Mouse (Mus musculus): ENCODE measurements around the gene Crip2. TPM values are rescaled to one million over a fixed set of nuclear protein-coding genes. Genes with fewer than 3 reads are reported as not detected.

Gene Crip2
- polyA plus RNA-seq, 1 experiment from 2014 or later, result 125 TPM

GRCm38 (mm10) chr12:113107431-113108124, 32.5 kb upstream of the Crip2 start:
- no peak overlapping the region for H3K4me2 ChIP-seq
- ATAC-seq (ENCODE audit: insufficient read depth, low FRiP score, low read depth), result peak; percentile 78
- H3K36me3 ChIP-seq, result 0 out of 2 replicates have a peak, but pooled peaks cover 5% of the 10 kb centered on the region
- no peak overlapping the region for H3K9ac ChIP-seq
- WGBS, result 65% methylated on average over 4 of the region's 4 CpGs
- H3K4me3 ChIP-seq (replicated peaks), result no peak overlapping the region
- H3K9me3 ChIP-seq, result no peaks in the 10 kb centered on the region
- H3K27me3 ChIP-seq (replicated peaks), result no peaks in the 10 kb centered on the region
- no peak overlapping the region for H3K27ac ChIP-seq
- H3K4me1 ChIP-seq, result peaks cover 19% of the 10 kb centered on the region

- peaks cover 11% of the 10 kb centered on the region; the same call in 1 of the 2 replicates for H3K4me1 ChIP-seq
- H3K4me3 ChIP-seq (replicated peaks), result no peak overlapping the region
- no peak overlapping the region for H3K4me2 ChIP-seq
- H3K27ac ChIP-seq, result no peak overlapping the region
- no peaks in the 10 kb centered on the region for H3K27me3 ChIP-seq (replicated peaks)
- no peak for ATAC-seq (ENCODE audit: insufficient read depth, low FRiP score, low read depth)
- H3K36me3 ChIP-seq, result 0 out of 2 replicates have a peak, but pooled peaks cover 5% of the 10 kb centered on the region
- no peaks in the 10 kb centered on the region for H3K9me3 ChIP-seq
- H3K9ac ChIP-seq, result no peak overlapping the region
- 86% methylated on average over 17 of the region's 17 CpGs for WGBS
Observed at GRCm38 (mm10) chr12:113108528-113109283, 31.3 kb upstream of the Crip2 start.

GRCm38 (mm10) chr12:113109801-113110200, 30.2 kb upstream of the Crip2 start:
- no peak for ATAC-seq (ENCODE audit: insufficient read depth, low FRiP score, low read depth)
- Histone ChIP-seq H3K36me3 (0 out of 2 replicates have a peak, but pooled peaks cover 5% of the 10 kb centered on the region), H3K27ac (no peak overlapping the region), H3K4me3 (replicated peaks) (no peak overlapping the region), H3K4me1 (peaks cover 5% of the 10 kb centered on the region; the same call in 1 of the 2 replicates), H3K9me3 (no peaks in the 10 kb centered on the region), H3K4me2 (no peak overlapping the region), H3K27me3 (replicated peaks) (no peaks in the 10 kb centered on the region), H3K9ac (no peak overlapping the region)
- 84% methylated on average over 10 of the region's 10 CpGs for WGBS

- ATAC-seq (ENCODE audit: insufficient read depth, low FRiP score, low read depth), result no peak
Observed at GRCm38 (mm10) chr12:113114141-113114540, 25.9 kb upstream of the Crip2 start.

GRCm38 (mm10) chr12:113114856-113115538, 25.0 kb upstream of the Crip2 start:
- no peak for ATAC-seq (ENCODE audit: insufficient read depth, low FRiP score, low read depth)
- no peaks in the 10 kb centered on the region for H3K27me3 ChIP-seq (replicated peaks)

More at GRCm38 (mm10) chr12:113114141-113114540, 25.9 kb upstream of the Crip2 start:
- Histone ChIP-seq H3K36me3 (peaks cover 19% of the 10 kb centered on the region), H3K4me3 (replicated peaks) (no peak overlapping the region), H3K4me2 (no peak overlapping the region), H3K27ac (no peak overlapping the region), H3K27me3 (replicated peaks) (no peaks in the 10 kb centered on the region), H3K9ac (no peak overlapping the region), H3K4me1 (no peaks in the 10 kb centered on the region), H3K9me3 (no peaks in the 10 kb centered on the region)
- 79% methylated on average over 4 of the region's 4 CpGs for WGBS

GRCm38 (mm10) chr12:113119516-113120410, 20.3 kb upstream of the Crip2 start:
- whole genome bisulfite sequencing, result 84% methylated on average over 20 of the region's 20 CpGs
- peak; percentile 37; the same call in 1 of the 2 replicates for ATAC-seq (ENCODE audit: insufficient read depth, low FRiP score, low read depth)
- Histone ChIP-seq H3K4me3 (replicated peaks) (no peak overlapping the region), H3K4me1 (no peaks in the 10 kb centered on the region), H3K27me3 (replicated peaks) (no peaks in the 10 kb centered on the region), H3K9me3 (no peaks in the 10 kb centered on the region), H3K36me3 (peaks cover 48% of the 10 kb centered on the region), H3K9ac (no peak overlapping the region), H3K27ac (no peak overlapping the region), H3K4me2 (no peak overlapping the region)

More at GRCm38 (mm10) chr12:113114856-113115538, 25.0 kb upstream of the Crip2 start:
- H3K9ac ChIP-seq, result no peak overlapping the region
- peaks cover 20% of the 10 kb centered on the region for H3K36me3 ChIP-seq
- H3K4me3 ChIP-seq (replicated peaks), result no peak overlapping the region
- no peaks in the 10 kb centered on the region for H3K4me1 ChIP-seq
- no peaks in the 10 kb centered on the region for H3K9me3 ChIP-seq
- H3K27ac ChIP-seq, result no peak overlapping the region
- WGBS, result 70% methylated on average over 16 of the region's 16 CpGs
- H3K4me2 ChIP-seq, result no peak overlapping the region

GRCm38 (mm10) chr12:113124726-113125125, 15.3 kb upstream of the Crip2 start:
- ATAC-seq (ENCODE audit: insufficient read depth, low FRiP score, low read depth), result no peak
- Histone ChIP-seq H3K4me1 (no peaks in the 10 kb centered on the region), H3K36me3 (peaks cover 73% of the 10 kb centered on the region), H3K4me3 (replicated peaks) (no peak overlapping the region), H3K27ac (no peak overlapping the region), H3K9ac (no peak overlapping the region), H3K9me3 (no peaks in the 10 kb centered on the region), H3K4me2 (no peak overlapping the region), H3K27me3 (replicated peaks) (no peaks in the 10 kb centered on the region)
- 78% methylated on average over 6 of the region's 6 CpGs for WGBS

GRCm38 (mm10) chr12:113130732-113131131, 9.3 kb upstream of the Crip2 start:
- Histone ChIP-seq H3K27ac (no peak overlapping the region), H3K36me3 (peaks cover 93% of the 10 kb centered on the region), H3K9ac (no peak overlapping the region), H3K27me3 (replicated peaks) (no peaks in the 10 kb centered on the region), H3K4me2 (no peak overlapping the region), H3K9me3 (no peaks in the 10 kb centered on the region), H3K4me3 (replicated peaks) (no peak overlapping the region), H3K4me1 (0 out of 2 replicates have a peak, but pooled peaks cover 17% of the 10 kb centered on the region)
- ATAC-seq (ENCODE audit: insufficient read depth, low FRiP score, low read depth), result no peak
- 94% methylated on average over 8 of the region's 8 CpGs for WGBS

- WGBS, result 96% methylated on average over 14 of the region's 14 CpGs
- H3K27ac ChIP-seq, result no peak overlapping the region
- H3K4me2 ChIP-seq, result no peak overlapping the region
- H3K9me3 ChIP-seq, result no peaks in the 10 kb centered on the region
- H3K27me3 ChIP-seq (replicated peaks), result no peaks in the 10 kb centered on the region
- H3K4me3 ChIP-seq (replicated peaks), result no peak overlapping the region
- 0 out of 2 replicates have a peak, but pooled peaks cover 17% of the 10 kb centered on the region for H3K4me1 ChIP-seq
- H3K9ac ChIP-seq, result no peak overlapping the region
- H3K36me3 ChIP-seq, result peaks cover 93% of the 10 kb centered on the region
- no peak for ATAC-seq (ENCODE audit: insufficient read depth, low FRiP score, low read depth)
Observed at GRCm38 (mm10) chr12:113131601-113132000, 8.4 kb upstream of the Crip2 start.

GRCm38 (mm10) chr12:113132567-113132966, 7.5 kb upstream of the Crip2 start:
- H3K36me3 ChIP-seq, result peaks cover 91% of the 10 kb centered on the region
- H3K9ac ChIP-seq, result no peak overlapping the region
- H3K4me3 ChIP-seq (replicated peaks), result no peak overlapping the region
- no peaks in the 10 kb centered on the region for H3K27me3 ChIP-seq (replicated peaks)
- no peaks in the 10 kb centered on the region for H3K9me3 ChIP-seq
- H3K4me1 ChIP-seq, result 0 out of 2 replicates have a peak, but pooled peaks cover 17% of the 10 kb centered on the region
- no peak overlapping the region for H3K27ac ChIP-seq
- H3K4me2 ChIP-seq, result no peak overlapping the region
- WGBS, result 42% methylated on average over 2 of the region's 2 CpGs
- peak; percentile 59 for ATAC-seq (ENCODE audit: insufficient read depth, low FRiP score, low read depth)

- no peak for ATAC-seq (ENCODE audit: insufficient read depth, low FRiP score, low read depth)
- Histone ChIP-seq H3K27me3 (replicated peaks) (no peaks in the 10 kb centered on the region), H3K36me3 (peaks cover 91% of the 10 kb centered on the region), H3K4me2 (no peak overlapping the region), H3K4me3 (replicated peaks) (no peak overlapping the region), H3K9ac (no peak overlapping the region), H3K4me1 (0 out of 2 replicates have a peak, but pooled peaks cover 17% of the 10 kb centered on the region), H3K27ac (no peak overlapping the region), H3K9me3 (no peaks in the 10 kb centered on the region)
- 86% methylated on average over 9 of the region's 9 CpGs for WGBS
Observed at GRCm38 (mm10) chr12:113133260-113133659, 6.8 kb upstream of the Crip2 start.

Data from stomach, embryonic 15.5 days (tissue).